Mouse (Mus musculus) liver, embryonic 14.5 days (tissue): ENCODE measurements at regions not wholly inside any gene's neighbourhood (a gene's known extent, or its start where the extent isn't known, plus 50 kb on each side); places are given as distances from the start of the nearest gene placed in this dataset.

ENCODE experiments used
- CTCF ChIP-seq: IDR thresholded peaks from 2 replicates; pipeline ENCODE4 v1.5.1; 2016; ENCODE audit warnings: antibody characterized with exemption, low read depth, control low read depth
- EP300 ChIP-seq: IDR thresholded peaks from 2 replicates; pipeline ENCODE4 v1.6.1; 2016; ENCODE audit warnings: antibody characterized with exemption, low read depth

DNA sequence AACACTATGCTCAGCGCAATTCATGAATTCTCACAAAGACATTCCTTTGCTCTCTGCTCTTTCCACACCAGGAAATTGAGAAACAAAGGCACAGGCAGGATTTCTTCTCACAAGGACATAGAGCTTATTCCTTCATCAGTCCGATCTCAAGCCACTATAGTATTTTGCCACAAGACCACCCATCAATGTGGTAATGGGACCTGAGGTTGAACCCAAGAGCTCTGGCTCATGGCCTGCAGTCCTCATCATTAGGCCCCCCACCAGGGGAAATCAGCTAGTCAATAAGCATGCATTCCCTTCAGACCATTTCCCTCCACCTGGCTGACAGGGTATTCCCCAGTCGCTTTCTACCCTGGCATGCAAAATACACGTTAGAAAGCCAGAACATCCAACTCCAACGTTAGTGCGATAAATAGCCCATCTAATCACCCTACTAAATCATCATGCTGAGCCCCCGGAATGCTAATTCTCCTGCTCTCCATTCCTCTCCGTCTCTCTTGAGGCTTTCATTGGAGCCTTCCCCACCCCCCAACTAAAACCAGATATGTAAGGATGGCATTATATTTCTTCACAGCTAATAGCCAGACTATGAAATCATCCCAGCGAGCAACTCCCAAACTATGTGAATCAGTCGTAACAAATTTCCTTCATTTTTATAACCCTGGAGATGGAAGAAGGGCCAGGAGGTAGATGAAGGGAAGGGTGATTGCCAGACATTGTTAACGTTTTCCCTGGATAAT is 586.2 kb downstream of the Ets1 start:
- TF ChIP-seq CTCF = no peak
- TF ChIP-seq EP300 = no peak
